Comparison of ENCODE assay signal across 9 mouse cellular contexts in the genomic region with DNA sequence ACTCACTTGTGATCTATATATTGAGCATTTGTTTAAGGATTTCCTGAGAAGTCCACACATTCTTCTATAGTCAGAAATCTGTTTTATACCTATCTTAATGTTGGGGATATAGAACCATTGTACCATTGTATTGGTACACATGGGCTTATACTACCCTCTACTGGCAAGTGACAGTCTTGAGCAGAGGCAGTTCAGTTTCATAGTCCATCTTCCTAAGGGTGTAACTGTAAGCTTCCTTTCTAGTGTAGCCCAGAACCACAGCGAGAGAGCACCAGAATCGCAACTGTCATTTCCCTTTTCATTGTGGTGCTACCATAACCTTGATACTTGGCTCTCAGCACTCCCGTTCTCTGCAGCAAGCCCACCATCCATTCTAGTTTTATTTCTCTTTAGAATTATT. TPM values are rescaled to one million over a fixed set of nuclear protein-coding genes. Genes with fewer than 3 reads are reported as not detected.
DNase-seq lines count a peak whose midpoint lies in the region; ATAC-seq and TF ChIP-seq lines count a peak whose summit lies in the region.
"Had no signal": no experiment of that assay in that cellular context is flagged by ENCODE, and none has a peak within 500 bp of the region (broad histone marks: within the 10 kb centered on the region; RNA-seq: fewer than 3 reads in every experiment).

No protein-coding gene starts in this region.

- H3K9ac ChIP-seq in limb, embryonic 14.5 days (ENCODE audit: low read depth, low read length, severe bottlenecking), result no peak overlapping the region
- H3K9ac ChIP-seq in MEL (ENCODE audit: control insufficient read depth, low read depth, low read length, poor library complexity, severe bottlenecking), result no peak overlapping the region
- no peak overlapping the region for H3K9ac ChIP-seq in heart, postnatal 0 days (replicated peaks; ENCODE audit: low read depth, low read length)
- no peak overlapping the region for H3K9ac ChIP-seq in neural tube, embryonic 12.5 days

- WGBS in limb, embryonic 14.5 days, result 74% methylated on average over 3 of the region's 3 CpGs
- 85% methylated on average over 3 of the region's 3 CpGs for WGBS in limb, embryonic 10.5 days
- WGBS in heart, postnatal 0 days, result 52% methylated on average over 3 of the region's 3 CpGs
- WGBS in neural tube, embryonic 12.5 days, result 80% methylated on average over 3 of the region's 3 CpGs

- TF ChIP-seq RAD21 in MEL (IDR thresholded peaks at IDR 0.05; ENCODE audit: low read depth, low read length), result peak; percentile 99

- DNase-seq in limb, embryonic 14.5 days (ENCODE audit: low spot score), result peak; percentile 75
- no peak for DNase-seq in limb, embryonic 10.5 days (ENCODE audit: low spot score)
- DNase-seq in MEL (ENCODE audit: low read depth, low spot score), result peak; percentile 72
- peak; percentile 17 for DNase-seq in cerebellum, adult 11-12 months
- DNase-seq in heart, postnatal 0 days (ENCODE audit: low spot score), result peak; percentile 69
- peak in 1 of 2 experiments; percentile 19 for DNase-seq in left cerebral cortex, adult 2 months (ENCODE audit: extremely low spot score in 1 of 2, low spot score in 2 of 2)
- DNase-seq in gastrocnemius, postnatal 10 days, result no peak

- TF ChIP-seq CTCF in MEL (IDR thresholded peaks at IDR 0.05 in 2 of 3, conservative IDR thresholded peaks at IDR 0.05 in 1 of 3; ENCODE audit: control insufficient read depth in 1 of 3, insufficient read depth in 1 of 3, low read depth in 2 of 3, low read length in 3 of 3, poor library complexity in 1 of 3, severe bottlenecking in 1 of 3), result peak; percentile 39 to 96 (median 70)
- peak; percentile 87 for TF ChIP-seq CTCF in heart, postnatal 0 days (IDR thresholded peaks at IDR 0.05; ENCODE audit: low read depth)
- TF ChIP-seq CTCF in left cerebral cortex, adult 2 months (IDR thresholded peaks at IDR 0.05), result peak; percentile 87

- H3K4me3 ChIP-seq in limb, embryonic 14.5 days (replicated peaks; ENCODE audit: low read length), result no peak overlapping the region
- no peak overlapping the region for H3K4me3 ChIP-seq in limb, embryonic 10.5 days
- no peak overlapping the region for H3K4me3 ChIP-seq in MEL (ENCODE audit: control insufficient read depth in 1 of 2, insufficient read depth in 1 of 2, low read depth in 2 of 2, low read length in 2 of 2)
- H3K4me3 ChIP-seq in heart, postnatal 0 days (ENCODE audit: low read depth, low read length), result no peak overlapping the region
- no peak overlapping the region for H3K4me3 ChIP-seq in left cerebral cortex, adult 2 months
- no peak overlapping the region for H3K4me3 ChIP-seq in neural tube, embryonic 12.5 days
- H3K4me3 ChIP-seq: megakaryocyte, embryonic 14.5 days had no signal

- peak; percentile 55; the same call in 1 of the 2 replicates for ATAC-seq in limb, embryonic 14.5 days (ENCODE audit: low FRiP score, low read depth)
- peak; percentile 76 for ATAC-seq in heart, postnatal 0 days (ENCODE audit: insufficient read depth, low read depth)
- ATAC-seq in neural tube, embryonic 12.5 days (ENCODE audit: low FRiP score, low read depth), result peak; percentile 81; the same call in 1 of the 2 replicates

- H3K4me2 ChIP-seq in limb, embryonic 14.5 days (replicated peaks; ENCODE audit: low read depth, low read length, severe bottlenecking), result no peak overlapping the region
- no peak overlapping the region for H3K4me2 ChIP-seq in heart, postnatal 0 days (ENCODE audit: low read depth, low read length)
- no peak overlapping the region for H3K4me2 ChIP-seq in neural tube, embryonic 12.5 days (replicated peaks)

- H3K79me2 ChIP-seq in MEL (ENCODE audit: control insufficient read depth, insufficient read depth, low read length, poor library complexity), result no peaks in the 10 kb centered on the region

- no peaks in the 10 kb centered on the region for H3K9me3 ChIP-seq in limb, embryonic 14.5 days (ENCODE audit: control insufficient read depth, low read length)
- H3K9me3 ChIP-seq in limb, embryonic 10.5 days (replicated peaks), result no peaks in the 10 kb centered on the region
- H3K9me3 ChIP-seq in MEL (replicated peaks; ENCODE audit: insufficient read depth, low read length), result no peaks in the 10 kb centered on the region
- H3K9me3 ChIP-seq in heart, postnatal 0 days (replicated peaks; ENCODE audit: control insufficient read depth, low read length), result no peaks in the 10 kb centered on the region
- H3K9me3 ChIP-seq in neural tube, embryonic 12.5 days, result no peaks in the 10 kb centered on the region
- H3K9me3 ChIP-seq: megakaryocyte, embryonic 14.5 days had no signal

- H3K4me1 ChIP-seq in limb, embryonic 14.5 days (ENCODE audit: control insufficient read depth, insufficient read depth, low read length), result no peaks in the 10 kb centered on the region
- H3K4me1 ChIP-seq in limb, embryonic 10.5 days, result no peaks in the 10 kb centered on the region
- H3K4me1 ChIP-seq in MEL (ENCODE audit: control insufficient read depth in 1 of 2, insufficient read depth in 2 of 2, low read length in 2 of 2), result no peaks in the 10 kb centered on the region
- no peaks in the 10 kb centered on the region for H3K4me1 ChIP-seq in heart, postnatal 0 days (ENCODE audit: control insufficient read depth, insufficient read depth)
- H3K4me1 ChIP-seq in neural tube, embryonic 12.5 days, result no peaks in the 10 kb centered on the region
- H3K4me1 ChIP-seq: megakaryocyte, embryonic 14.5 days had no signal

- TF ChIP-seq POLR2A in limb, embryonic 14.5 days (IDR thresholded peaks at IDR 0.05; ENCODE audit: borderline replicate concordance, extremely low read depth, insufficient read depth, insufficient read length), result no peak
- TF ChIP-seq POLR2A in MEL (IDR thresholded peaks at IDR 0.05; ENCODE audit: control insufficient read depth in 1 of 2, insufficient read depth in 1 of 2, low read depth in 1 of 2, low read length in 2 of 2, poor library complexity in 1 of 2), result no peak

- intact Hi-C loops in left cerebral cortex, adult 2 months (cut with DNase I), result loop anchor here (1.0 to 10.0 kb wide), 3 partner anchors 134 to 302 kb away; no protein-coding TSS in a partner anchor

- peaks cover 7% of the 10 kb centered on the region; the same call in 1 of the 2 replicates for H3K36me3 ChIP-seq in limb, embryonic 14.5 days (ENCODE audit: control insufficient read depth, insufficient read depth, low read length)
- H3K36me3 ChIP-seq in limb, embryonic 10.5 days, result peaks cover 76% of the 10 kb centered on the region
- H3K36me3 ChIP-seq in MEL (ENCODE audit: control insufficient read depth in 1 of 2, insufficient read depth in 2 of 2, low read length in 2 of 2), result no peaks in the 10 kb centered on the region
- H3K36me3 ChIP-seq in heart, postnatal 0 days (replicated peaks; ENCODE audit: control insufficient read depth, insufficient read depth, low read length), result no peaks in the 10 kb centered on the region
- H3K36me3 ChIP-seq in neural tube, embryonic 12.5 days, result peaks cover 21% of the 10 kb centered on the region

- no peak overlapping the region for H3K27ac ChIP-seq in limb, embryonic 14.5 days (replicated peaks; ENCODE audit: low read depth, low read length)
- no peak overlapping the region for H3K27ac ChIP-seq in limb, embryonic 10.5 days
- no peak overlapping the region for H3K27ac ChIP-seq in MEL (ENCODE audit: control insufficient read depth, low read depth, low read length)
- no peak overlapping the region for H3K27ac ChIP-seq in heart, postnatal 0 days (ENCODE audit: low read depth)
- no peak overlapping the region for H3K27ac ChIP-seq in left cerebral cortex, adult 2 months
- H3K27ac ChIP-seq in neural tube, embryonic 12.5 days, result no peak overlapping the region

- TF ChIP-seq EP300 in MEL (IDR thresholded peaks at IDR 0.05; ENCODE audit: low read depth in 1 of 2, low read length in 2 of 2), result no peak
- no peak for TF ChIP-seq EP300 in heart, postnatal 0 days (IDR thresholded peaks at IDR 0.05; ENCODE audit: low read depth)

- no peaks in the 10 kb centered on the region for H3K27me3 ChIP-seq in limb, embryonic 14.5 days (ENCODE audit: control insufficient read depth, insufficient read depth, low read length)
- no peaks in the 10 kb centered on the region for H3K27me3 ChIP-seq in limb, embryonic 10.5 days (ENCODE audit: low read depth, poor library complexity, severe bottlenecking)
- no peaks in the 10 kb centered on the region for H3K27me3 ChIP-seq in MEL (ENCODE audit: control insufficient read depth in 1 of 2, insufficient read depth in 2 of 2, low read length in 2 of 2)
- no peaks in the 10 kb centered on the region for H3K27me3 ChIP-seq in heart, postnatal 0 days (ENCODE audit: control insufficient read depth, insufficient read depth, low read length)
- no peaks in the 10 kb centered on the region for H3K27me3 ChIP-seq in neural tube, embryonic 12.5 days (replicated peaks)

TF ChIP-seq in MEL, 35 proteins besides CTCF, POLR2A, EP300 and RAD21:
- TF ChIP-seq ZC3H11A (IDR thresholded peaks at IDR 0.05; ENCODE audit: low read depth, low read length), result peak; percentile 92
- no peak for TF ChIP-seq GATA1 (IDR thresholded peaks at IDR 0.05; ENCODE audit: low read depth, low read length)
- peak; percentile 94 for TF ChIP-seq SMC3 (IDR thresholded peaks at IDR 0.05; ENCODE audit: low read depth, low read length)
- peak; percentile 64 for TF ChIP-seq MYC (IDR thresholded peaks at IDR 0.05; ENCODE audit: low read depth, low read length)

RNA-seq across cellular contexts. Expression of gene Slc25a18, which starts 36.8 kb away (rescaled TPM):
- 0.64 and 0.72 TPM in 2 replicates for polyA plus RNA-seq in limb, embryonic 14.5 days (2012; rRNA removed)
- 0.96 and 1.1 TPM in 2 replicates for polyA plus RNA-seq in limb, embryonic 14.5 days (2014; fragmentation: Nextera tagmentation; extraction: Ambion mirVana)
- 0.08 and 0.19 TPM in 2 replicates for polyA plus RNA-seq in limb, embryonic 10.5 days (2016; fragmentation: Nextera tagmentation; extraction: Ambion mirVana)
- 0.12 TPM in 1 of 2 replicates, not detected in the other for total RNA-seq in MEL (2012; rRNA removed)
- under 1 TPM in 1 of 2 experiments, not detected in 1; 0.57 TPM for polyA plus RNA-seq in MEL (2012; ENCODE audit: insufficient read depth in 1 of 2, insufficient read length in 2 of 2, low read depth in 1 of 2, low replicate concordance in 2 of 2, missing spikeins in 1 of 2)
- total RNA-seq in heart, postnatal 0 days (2014; rRNA removed; ENCODE audit: low replicate concordance), result 0.31 TPM in 1 of 2 replicates, not detected in the other
- 0.26 and 0.58 TPM in 2 replicates for polyA plus RNA-seq in heart, postnatal 0 days (2015; fragmentation: Nextera tagmentation; extraction: Ambion mirVana)
- 10 to 100 TPM; 65.3 to 75.6 TPM for total RNA-seq in left cerebral cortex, adult 2 months (2021)
- 3.6 and 3.7 TPM in 2 replicates for polyA plus RNA-seq in neural tube, embryonic 12.5 days (2016; fragmentation: Nextera tagmentation; extraction: Ambion mirVana)
- under 1 TPM; 0.23 to 0.33 TPM for total RNA-seq in gastrocnemius, postnatal 10 days (2021)

Comparison
In these comparisons a context has a peak if more than half of its experiments do, and no peak if none do; other contexts are left out.
1. DNase-seq: peak in limb, embryonic 14.5 days (single experiment), MEL (single experiment), cerebellum, adult 11-12 months (single experiment) and heart, postnatal 0 days (single experiment); none in limb, embryonic 10.5 days (single experiment) and gastrocnemius, postnatal 10 days (single experiment).
2. Peak in every context shown above with its lines, with median percentiles within 50 percentile points of each other: ATAC-seq and CTCF ChIP-seq.